Mouse (Mus musculus) bone marrow macrophage, adult 2 months (primary cell): ENCODE results near the gene Lrig2.

Source experiments
- CTCF ChIP-seq: IDR thresholded peaks from 2 replicates; pipeline ENCODE4 v1.5.1; 2012; ENCODE audit warnings: low read depth, mild to moderate bottlenecking, low read length, moderate library complexity
- POLR2A ChIP-seq: IDR thresholded peaks from 2 replicates; pipeline ENCODE4 v1.6.1; 2012; ENCODE audit warnings: mild to moderate bottlenecking, low read depth, low read length, borderline replicate concordance

GRCm38 (mm10) chr3:104389449-104389848, 122.3 kb downstream of the Lrig2 start:
- TF ChIP-seq CTCF, result no peak
- no peak for TF ChIP-seq POLR2A
